Mouse (Mus musculus) bone marrow, adult 2 months (tissue): ENCODE data around the gene Pard6b.

Source experiments
- CTCF ChIP-seq: fragments of 200-500 bp; IDR thresholded peaks from 2 replicates; pipeline ENCODE4 v1.5.1; 2011; ENCODE audit warnings: low read length, control low read depth; ENCODE audit not compliant: control insufficient read depth, insufficient read depth
- POLR2A ChIP-seq: fragments of 200-500 bp; IDR thresholded peaks from 2 replicates; pipeline ENCODE4 v1.6.1; 2011; ENCODE audit warnings: low read depth, mild to moderate bottlenecking, control low read depth, low read length, borderline replicate concordance; ENCODE audit not compliant: control insufficient read depth

GRCm38 (mm10) chr2:168084228-168084627, 3.4 kb downstream of the Pard6b start:
- TF ChIP-seq CTCF (no peak), POLR2A (no peak)
